Mouse (Mus musculus): ENCODE data around the gene Jak2.

The Jak2 gene

GRCm38 (mm10) chr19:29360251-29360650 is 108.6 kb downstream of the Jak2 start:
- in situ Hi-C loops (cut with MboI, MseI), result no loop called here

GRCm38 (mm10) chr19:29361468-29362130 is 110.0 kb downstream of the Jak2 start:
- in situ Hi-C loops (cut with MboI, MseI), result no loop called here

GRCm38 (mm10) chr19:29362173-29362930 is 110.7 kb downstream of the Jak2 start:
- in situ Hi-C loops (cut with MboI, MseI), result no loop called here

All from regulatory T cell (primary cell).